Mouse (Mus musculus): ENCODE measurements around the gene Ctsg. TPM values are rescaled to one million over a fixed set of nuclear protein-coding genes. Genes with fewer than 3 reads are reported as not detected.
"Not testable (repeated sequence)": the region's sequence is repeated elsewhere in the genome, so short reads cannot be mapped to it uniquely, and the experiment has no call there.

Gene Ctsg
- 20.1 and 21.8 TPM in 2 replicates for polyA plus RNA-seq (2015; fragmentation: Nextera tagmentation; extraction: Ambion mirVana)

DNA sequence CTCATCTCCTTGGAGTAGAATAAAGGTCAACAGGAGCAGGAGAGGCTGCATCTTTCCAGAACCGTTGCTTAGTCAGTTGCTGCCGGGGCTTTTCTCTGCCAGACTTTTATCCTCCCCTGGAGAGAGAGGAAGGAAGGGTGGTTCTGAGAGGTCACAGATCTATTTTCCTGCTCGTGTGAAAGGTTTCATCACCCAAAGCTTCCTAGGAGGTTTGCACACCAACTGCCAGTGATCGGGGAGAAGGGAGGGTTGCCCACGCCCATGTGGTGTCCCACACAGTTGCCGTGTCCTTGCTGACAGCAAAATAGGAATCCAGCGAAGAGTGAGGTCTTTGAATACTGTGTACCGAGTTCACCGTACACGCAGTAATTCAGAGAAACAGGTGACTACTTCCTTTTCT is at the start of gene Ctsg:
TSS of gene Ctsg (minus strand) at position 189 of the 400 bp plus-strand sequence.
- no peak for DNase-seq
- no peak within 1 kb of the TSS for H3K27ac ChIP-seq
- no peak within 1 kb of the TSS for H3K9ac ChIP-seq
- no peak for ATAC-seq (ENCODE audit: low read depth)
- WGBS (ENCODE audit: insufficient replicate concordance) = 47% methylated on average over 10 of the region's 10 CpGs
- H3K4me3 ChIP-seq (replicated peaks) = no peak within 1 kb of the TSS
- H3K27me3 ChIP-seq = no peaks in the 10 kb centered on the region
- H3K9me3 ChIP-seq (replicated peaks) = no peaks in the 10 kb centered on the region
- no peak within 1 kb of the TSS for H3K4me2 ChIP-seq
- H3K36me3 ChIP-seq = no peaks in the 10 kb centered on the region
- H3K4me1 ChIP-seq (replicated peaks) = no peaks in the 10 kb centered on the region

DNA sequence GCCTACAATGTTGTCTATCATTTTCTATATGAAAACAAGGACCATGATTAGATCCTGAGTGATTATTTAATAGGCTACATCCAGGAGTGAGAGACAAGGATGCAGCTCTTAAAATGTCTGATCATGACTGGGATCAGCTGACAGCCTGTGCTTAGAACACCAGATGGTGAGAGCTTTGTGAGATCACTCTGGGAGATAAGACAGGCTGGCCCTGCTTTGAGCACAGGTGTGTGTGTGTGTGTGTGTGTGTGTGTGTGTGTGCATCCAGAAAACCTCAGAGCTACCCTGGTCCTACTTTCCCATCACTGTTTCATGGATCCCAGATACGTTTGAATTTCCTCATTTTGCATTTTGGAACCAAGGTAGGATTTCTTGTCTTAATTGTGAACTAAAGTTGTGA is 31.3 kb upstream of the Ctsg start:
- H3K9ac ChIP-seq; H3K27me3 ChIP-seq; H3K4me2 ChIP-seq; H3K4me1 ChIP-seq (replicated peaks); DNase-seq; H3K4me3 ChIP-seq (replicated peaks); H3K36me3 ChIP-seq; ATAC-seq (ENCODE audit: low read depth); H3K9me3 ChIP-seq (replicated peaks); H3K27ac ChIP-seq: not testable (repeated sequence)
- 61% methylated on average over 1 of the region's 1 CpGs for WGBS (ENCODE audit: insufficient replicate concordance)

DNA sequence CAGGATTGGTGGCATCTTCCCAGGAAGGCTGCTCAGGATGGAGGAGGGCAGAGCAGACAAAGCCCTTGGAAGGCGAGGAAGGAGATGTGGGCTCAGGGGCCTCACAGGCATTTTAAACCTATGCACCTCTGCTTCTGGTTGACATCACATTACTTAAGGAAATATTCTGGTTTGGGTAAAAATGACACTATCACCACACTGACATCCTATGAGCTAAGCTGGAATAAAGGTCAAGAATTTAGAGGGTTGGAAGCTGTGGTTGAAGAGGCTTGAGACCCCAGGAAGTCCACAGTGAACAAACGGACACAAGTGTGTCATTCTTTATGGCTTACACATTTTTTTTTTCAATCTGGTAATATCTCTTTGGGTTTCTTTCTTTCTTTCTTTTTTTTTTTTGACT is 30.1 kb upstream of the Ctsg start, which contains the start of gene Gzmd:
TSS of gene Gzmd (minus strand) at position 101 of the 400 bp plus-strand sequence.
- not testable (repeated sequence) for DNase-seq; ATAC-seq (ENCODE audit: low read depth); H3K4me3 ChIP-seq (replicated peaks); H3K27me3 ChIP-seq; H3K36me3 ChIP-seq; H3K9ac ChIP-seq; H3K9me3 ChIP-seq (replicated peaks); H3K4me1 ChIP-seq (replicated peaks); H3K4me2 ChIP-seq; H3K27ac ChIP-seq
- 41% methylated on average over 2 of the region's 2 CpGs for WGBS (ENCODE audit: insufficient replicate concordance)

DNA sequence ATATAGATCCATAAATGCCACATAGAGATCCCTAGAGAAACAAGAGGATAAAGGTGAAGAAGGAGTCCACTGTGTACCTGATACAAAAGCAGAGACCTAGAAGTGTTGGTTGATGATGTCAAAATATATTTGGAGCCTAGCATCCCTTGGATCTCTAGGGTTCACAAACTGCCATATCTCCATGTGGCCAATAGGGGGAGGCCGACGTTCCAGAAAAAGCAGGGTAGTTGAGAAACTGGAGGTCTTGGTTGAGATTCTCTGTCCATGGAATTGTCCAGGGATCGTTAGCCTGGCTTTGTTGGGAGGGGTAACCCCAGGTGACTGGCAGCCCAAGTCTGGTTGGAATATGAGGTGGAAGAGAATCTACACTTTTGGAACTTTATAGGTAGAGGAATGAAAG is 26.0 kb upstream of the Ctsg start:
- 32% methylated on average over 3 of the region's 3 CpGs for WGBS (ENCODE audit: insufficient replicate concordance)
- no peaks in the 10 kb centered on the region for H3K27me3 ChIP-seq
- no peaks in the 10 kb centered on the region for H3K36me3 ChIP-seq
- no peak overlapping the region for H3K27ac ChIP-seq
- no peaks in the 10 kb centered on the region for H3K4me1 ChIP-seq (replicated peaks)
- no peak overlapping the region for H3K4me2 ChIP-seq
- no peaks in the 10 kb centered on the region for H3K9me3 ChIP-seq (replicated peaks)
- ATAC-seq (ENCODE audit: low read depth) (no peak), DNase-seq (no peak)
- H3K9ac ChIP-seq = no peak overlapping the region
- H3K4me3 ChIP-seq (replicated peaks) = no peak overlapping the region

DNA sequence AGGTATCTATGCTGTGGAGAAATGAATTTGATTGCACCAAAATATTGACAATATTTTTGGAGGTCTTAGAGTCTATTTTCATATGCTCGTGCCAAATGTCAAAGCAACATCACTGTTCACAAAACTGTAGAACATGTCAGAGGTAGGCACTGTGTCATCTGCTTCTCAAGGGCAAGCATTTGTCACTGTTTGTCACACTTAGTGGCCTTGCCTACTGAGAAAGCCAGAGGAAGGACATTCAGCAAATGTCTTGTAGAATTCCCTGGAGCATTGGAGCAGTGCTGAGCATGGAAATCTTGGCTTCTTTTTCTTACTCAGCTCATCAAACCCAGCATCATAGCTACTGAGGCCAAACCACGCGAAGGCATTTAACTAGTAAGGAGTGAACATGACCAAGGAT is 21.1 kb upstream of the Ctsg start:
- Histone ChIP-seq H3K9ac (no peak overlapping the region), H3K27ac (no peak overlapping the region), H3K4me1 (replicated peaks) (no peaks in the 10 kb centered on the region), H3K27me3 (no peaks in the 10 kb centered on the region), H3K9me3 (replicated peaks) (no peaks in the 10 kb centered on the region), H3K4me3 (replicated peaks) (no peak overlapping the region), H3K36me3 (no peaks in the 10 kb centered on the region), H3K4me2 (no peak overlapping the region)
- ATAC-seq (ENCODE audit: low read depth) (no peak), DNase-seq (no peak)
- WGBS (ENCODE audit: insufficient replicate concordance) = 56% methylated on average over 3 of the region's 3 CpGs

DNA sequence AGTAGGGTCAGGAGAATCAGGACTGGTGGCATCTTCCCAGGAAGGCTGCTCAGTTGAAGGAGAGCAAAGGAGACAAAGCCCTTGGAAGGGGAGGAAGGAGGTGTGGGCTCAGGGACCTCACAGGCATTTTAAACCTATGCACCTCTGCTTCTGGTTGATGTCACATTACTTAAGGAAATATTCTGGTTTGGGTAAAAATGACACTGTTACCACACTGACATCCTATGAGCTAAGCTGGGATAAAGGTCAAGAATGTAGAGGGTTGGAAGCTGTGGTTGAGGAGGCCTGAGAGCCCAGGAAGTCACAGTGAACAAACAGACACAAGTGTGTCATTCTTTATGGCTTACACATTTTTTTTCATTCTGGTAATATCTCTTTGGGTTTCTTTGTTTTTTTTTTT is 18.2 kb upstream of the Ctsg start, which contains the start of gene Gzme:
TSS of gene Gzme (minus strand) at position 101 of the 400 bp plus-strand sequence.
- no peak for DNase-seq
- Histone ChIP-seq H3K4me3 (replicated peaks) (no peak within 1 kb of the TSS), H3K27me3 (no peaks in the 10 kb centered on the region), H3K36me3 (no peaks in the 10 kb centered on the region), H3K9ac (no peak within 1 kb of the TSS), H3K9me3 (replicated peaks) (no peaks in the 10 kb centered on the region), H3K4me2 (no peak within 1 kb of the TSS), H3K4me1 (replicated peaks) (no peaks in the 10 kb centered on the region), H3K27ac (no peak within 1 kb of the TSS)
- ATAC-seq (ENCODE audit: low read depth) = no peak

DNA sequence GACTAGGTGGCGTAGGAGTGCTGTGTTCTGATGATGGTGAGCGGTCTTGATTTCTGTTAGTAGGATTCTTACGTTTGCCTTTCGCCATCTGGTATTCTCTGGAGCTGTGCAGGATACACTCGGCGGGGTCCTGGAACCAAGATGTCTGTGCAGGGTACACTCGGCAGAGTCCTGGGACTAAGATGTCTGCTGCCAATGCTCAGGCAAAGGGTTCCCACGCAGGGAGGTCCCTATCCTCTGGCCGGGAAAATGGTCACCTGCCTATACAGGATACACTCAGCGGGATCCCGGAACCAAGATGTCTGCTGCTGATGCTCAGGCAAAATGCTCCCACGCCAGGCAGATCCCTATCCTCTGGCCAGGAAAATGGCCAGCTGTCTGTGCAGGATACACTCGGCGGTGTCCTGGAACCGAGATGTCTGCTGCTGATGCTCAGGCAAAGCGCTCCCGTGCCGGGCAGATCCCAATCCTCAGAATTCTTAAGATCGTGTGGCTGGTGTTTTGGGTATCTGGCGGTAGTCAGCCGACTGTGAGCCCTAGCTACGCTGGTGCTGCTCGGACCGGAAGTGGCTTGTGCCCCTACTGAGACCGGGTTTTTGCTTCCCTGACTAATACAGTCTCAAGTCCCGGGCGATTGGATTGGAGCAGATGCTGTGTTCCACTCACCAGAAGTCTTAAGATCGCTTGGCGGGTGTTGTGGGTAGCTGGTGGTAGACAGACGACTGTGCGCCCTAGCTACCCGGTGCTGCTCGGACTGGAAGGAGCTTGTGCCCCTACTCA is 13.3 kb upstream of the Ctsg start:
- not testable (repeated sequence) for H3K36me3 ChIP-seq; DNase-seq; H3K4me2 ChIP-seq; H3K4me1 ChIP-seq (replicated peaks); H3K9ac ChIP-seq; H3K4me3 ChIP-seq (replicated peaks); ATAC-seq (ENCODE audit: low read depth); H3K9me3 ChIP-seq (replicated peaks); H3K27ac ChIP-seq; H3K27me3 ChIP-seq
- 75% methylated on average over 33 of the region's 33 CpGs for WGBS (ENCODE audit: insufficient replicate concordance)

DNA sequence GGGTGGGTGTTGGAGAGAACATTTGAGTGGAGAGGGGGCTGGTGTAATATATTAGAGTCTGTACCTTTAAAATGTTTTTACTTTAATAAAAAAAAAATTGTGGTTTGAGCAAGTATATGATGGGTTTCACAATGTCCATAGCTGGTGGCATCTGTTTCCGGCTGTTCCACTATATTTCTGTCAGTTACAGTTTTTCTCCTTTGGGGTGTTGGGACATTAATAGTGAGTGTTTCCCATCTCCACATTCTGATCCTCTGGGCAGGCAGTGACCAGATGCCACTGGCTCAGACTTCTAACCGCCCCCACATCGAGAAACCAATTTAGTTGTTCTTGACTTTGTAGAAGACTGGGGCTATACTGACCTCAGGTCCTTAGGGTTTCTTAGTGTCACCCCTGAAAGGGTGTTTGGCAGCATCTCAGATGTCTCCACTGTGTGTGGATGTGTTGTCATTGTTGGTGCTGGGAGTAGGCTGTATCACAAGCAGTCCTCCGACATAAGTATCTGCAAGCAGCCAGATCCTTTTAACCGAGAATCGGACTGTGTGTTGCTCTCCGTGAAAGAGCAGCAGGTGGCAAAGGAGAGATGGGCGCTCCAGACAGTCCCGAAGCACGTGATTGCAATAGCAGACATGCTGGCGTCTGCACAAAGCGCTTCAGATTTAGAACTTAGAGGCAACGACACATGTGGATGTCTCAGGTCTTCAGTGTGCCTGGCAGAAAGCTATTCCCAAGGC is 3.2 kb upstream of the Ctsg start:
- no peaks in the 10 kb centered on the region for H3K27me3 ChIP-seq
- WGBS (ENCODE audit: insufficient replicate concordance) = 68% methylated on average over 13 of the region's 13 CpGs
- no peaks in the 10 kb centered on the region for H3K36me3 ChIP-seq
- no peak overlapping the region for H3K4me3 ChIP-seq (replicated peaks)
- H3K27ac ChIP-seq = no peak overlapping the region
- H3K9me3 ChIP-seq (replicated peaks) = no peaks in the 10 kb centered on the region
- ATAC-seq (ENCODE audit: low read depth) (no peak), DNase-seq (no peak)
- no peak overlapping the region for H3K9ac ChIP-seq
- no peak overlapping the region for H3K4me2 ChIP-seq
- no peaks in the 10 kb centered on the region for H3K4me1 ChIP-seq (replicated peaks)

DNA sequence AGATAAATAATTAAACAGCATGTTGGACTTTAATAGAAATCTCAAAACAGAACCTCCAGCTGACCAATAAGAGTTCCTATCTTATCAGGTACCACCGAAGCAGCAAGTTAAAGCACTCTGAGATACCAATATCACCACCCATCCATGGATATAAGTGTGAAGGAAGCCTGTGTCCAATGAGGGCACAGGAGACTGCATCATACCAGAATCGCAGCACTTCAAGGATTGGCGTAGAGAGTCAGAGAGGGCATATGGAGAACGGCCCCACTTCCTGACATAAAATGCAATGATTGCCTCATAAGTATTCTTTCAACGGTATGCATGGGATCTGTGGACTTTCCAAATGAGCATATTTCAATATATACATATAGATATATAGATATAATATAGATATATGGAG is 2.6 kb upstream of the Ctsg start:
- H3K9me3 ChIP-seq (replicated peaks) = no peaks in the 10 kb centered on the region
- ATAC-seq (ENCODE audit: low read depth) = no peak
- DNase-seq = no peak
- no peak overlapping the region for H3K27ac ChIP-seq
- no peaks in the 10 kb centered on the region for H3K27me3 ChIP-seq
- no peak overlapping the region for H3K4me2 ChIP-seq
- no peaks in the 10 kb centered on the region for H3K36me3 ChIP-seq
- no peaks in the 10 kb centered on the region for H3K4me1 ChIP-seq (replicated peaks)
- H3K4me3 ChIP-seq (replicated peaks) = no peak overlapping the region
- no peak overlapping the region for H3K9ac ChIP-seq
- 54% methylated on average over 5 of the region's 5 CpGs for WGBS (ENCODE audit: insufficient replicate concordance)

DNA sequence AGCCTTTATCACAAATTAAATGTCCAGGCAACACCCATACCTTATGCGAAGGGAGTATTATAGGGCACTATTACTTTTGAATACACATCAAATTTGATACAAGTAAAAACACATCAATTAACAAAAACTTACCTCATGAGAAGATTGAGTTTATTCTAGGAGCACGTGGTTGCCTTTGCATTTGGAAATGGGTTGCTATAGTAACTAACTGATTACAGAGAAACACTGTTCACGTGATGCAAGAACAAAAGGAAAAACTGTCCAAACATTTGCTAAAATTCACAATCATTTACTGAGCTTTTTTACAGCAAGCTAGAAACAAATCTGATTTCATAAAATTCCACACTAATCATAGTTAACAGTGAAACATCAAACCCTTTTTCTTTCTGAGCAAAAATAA is 1.1 kb upstream of the Ctsg start:
- Histone ChIP-seq H3K4me2 (no peak overlapping the region), H3K27ac (no peak overlapping the region), H3K36me3 (no peaks in the 10 kb centered on the region), H3K27me3 (no peaks in the 10 kb centered on the region), H3K4me1 (replicated peaks) (no peaks in the 10 kb centered on the region), H3K9me3 (replicated peaks) (no peaks in the 10 kb centered on the region), H3K9ac (no peak overlapping the region), H3K4me3 (replicated peaks) (no peak overlapping the region)
- ATAC-seq (ENCODE audit: low read depth) = no peak
- WGBS (ENCODE audit: insufficient replicate concordance) = 55% methylated on average over 3 of the region's 3 CpGs
- no peak for DNase-seq

DNA sequence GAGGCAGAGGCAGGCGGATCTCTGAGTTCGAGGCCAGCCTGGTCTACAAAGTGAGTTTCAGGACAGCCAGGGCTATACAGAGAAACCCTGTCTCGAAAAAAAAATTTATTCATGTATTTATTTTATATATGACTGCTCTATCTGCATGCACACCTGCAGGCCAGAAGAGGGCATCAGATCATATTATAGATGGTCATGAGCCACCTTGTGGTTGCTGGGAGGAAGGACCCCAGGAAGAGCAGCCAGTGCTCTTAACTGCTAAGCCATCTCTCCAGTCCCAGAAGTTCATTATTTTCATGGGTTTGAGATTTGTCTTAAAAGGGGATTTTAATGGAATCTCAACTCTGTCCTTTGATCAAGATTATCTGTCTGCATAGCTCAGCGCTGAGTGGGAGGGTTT is 3.4 kb downstream of the Ctsg start:
- Histone ChIP-seq H3K36me3 (no peaks in the 10 kb centered on the region), H3K9me3 (replicated peaks) (no peaks in the 10 kb centered on the region), H3K9ac (no peak overlapping the region), H3K4me1 (replicated peaks) (no peaks in the 10 kb centered on the region), H3K27ac (no peak overlapping the region), H3K27me3 (no peaks in the 10 kb centered on the region), H3K4me3 (replicated peaks) (no peak overlapping the region), H3K4me2 (no peak overlapping the region)
- DNase-seq = no peak
- no peak for ATAC-seq (ENCODE audit: low read depth)
- WGBS (ENCODE audit: insufficient replicate concordance) = 55% methylated on average over 4 of the region's 4 CpGs

DNA sequence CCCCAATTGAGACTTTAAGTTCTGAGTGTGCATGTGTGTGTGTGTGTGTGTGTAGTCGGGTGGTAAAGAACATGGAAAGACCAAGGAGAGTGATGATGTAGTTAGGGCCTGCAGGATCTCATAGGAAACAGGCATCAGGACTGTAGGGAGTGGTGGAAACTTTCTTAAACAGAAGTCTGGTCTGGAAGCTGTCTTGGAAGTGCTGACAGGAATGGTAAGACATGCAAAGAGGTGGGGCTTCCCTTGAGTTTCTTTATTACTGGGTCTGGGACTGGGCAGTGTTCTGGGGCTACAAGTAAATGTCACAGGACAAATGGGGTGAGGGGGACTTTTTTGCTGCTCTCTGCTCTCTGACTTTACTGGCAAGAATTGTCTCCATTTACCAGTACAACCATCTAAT is 4.8 kb downstream of the Ctsg start:
- DNase-seq (no peak), ATAC-seq (ENCODE audit: low read depth) (no peak)
- no peaks in the 10 kb centered on the region for H3K9me3 ChIP-seq (replicated peaks)

More for the DNA sequence above, 4.8 kb downstream of the Ctsg start:
- Histone ChIP-seq H3K4me2 (no peak overlapping the region), H3K36me3 (no peaks in the 10 kb centered on the region), H3K27ac (no peak overlapping the region), H3K27me3 (no peaks in the 10 kb centered on the region), H3K9ac (no peak overlapping the region), H3K4me3 (replicated peaks) (no peak overlapping the region), H3K4me1 (replicated peaks) (no peaks in the 10 kb centered on the region)
- WGBS (ENCODE audit: insufficient replicate concordance) = 59% methylated on average over 1 of the region's 1 CpGs

Data from liver, embryonic 13.5 days (tissue).